Mouse (Mus musculus) intestine, postnatal 0 days (tissue): ENCODE measurements at regions not wholly inside any gene's neighbourhood (a gene's known extent, or its start where the extent isn't known, plus 50 kb on each side); places are given as distances from the start of the nearest gene placed in this dataset.

Source experiments
- ATAC-seq: fragments of 200-750 bp; cut with Nextera tagmentation; 2 replicates; pipeline ENCODE4 v1.8.0; 2017; ENCODE audit warnings: mild to moderate bottlenecking, moderate TSS enrichment, moderate library complexity
- H3K27ac ChIP-seq: fragments of 300-500 bp; sonication (generic); 2 replicates; pipeline ENCODE4 v1.5.1; 2014; ENCODE audit warnings: mild to moderate bottlenecking, low read depth, low read length, moderate library complexity
- H3K27me3 ChIP-seq: fragments of 300-500 bp; sonication (generic); replicated peaks from 2 replicates; pipeline ENCODE4 v1.6.1; 2014; ENCODE audit warnings: low read length, mixed read lengths; ENCODE audit not compliant: control insufficient read depth, insufficient read depth
- H3K36me3 ChIP-seq: fragments of 300-500 bp; sonication (generic); 2 replicates; pipeline ENCODE4 v1.6.1; 2014; ENCODE audit warnings: mild to moderate bottlenecking, moderate library complexity; ENCODE audit not compliant: control insufficient read depth, insufficient read depth
- H3K4me1 ChIP-seq: fragments of 300-500 bp; sonication (generic); replicated peaks from 2 replicates; pipeline ENCODE4 v1.6.1; 2014; ENCODE audit warnings: antibody characterized with exemption, low read length, mixed read lengths; ENCODE audit not compliant: control insufficient read depth, insufficient read depth
- H3K4me2 ChIP-seq: fragments of 300-500 bp; sonication (generic); replicated peaks from 2 replicates; pipeline ENCODE4 v1.6.1; 2014; ENCODE audit warnings: low read depth, mild to moderate bottlenecking, moderate library complexity
- H3K4me3 ChIP-seq: fragments of 300-500 bp; sonication (generic); 2 replicates; pipeline ENCODE4 v1.5.1; 2014; ENCODE audit warnings: low read depth, low read length
- H3K9ac ChIP-seq: fragments of 300-500 bp; sonication (generic); 2 replicates; pipeline ENCODE4 v1.6.1; 2014; ENCODE audit warnings: mild to moderate bottlenecking, low read depth, low read length
- H3K9me3 ChIP-seq: fragments of 300-500 bp; sonication (generic); 2 replicates; pipeline ENCODE4 v1.6.1; 2016; ENCODE audit warnings: mixed run types; ENCODE audit not compliant: control insufficient read depth
- CTCF ChIP-seq: sonication (generic); IDR thresholded peaks from 2 replicates; pipeline ENCODE4 v1.5.1; 2016; ENCODE audit warnings: low read depth, mild to moderate bottlenecking, control low read depth, antibody characterized with exemption, moderate library complexity
- WGBS: fragments of 180-500 bp; shearing (Covaris S2); extraction: QIAGEN DNeasy Blood & Tissue Kit; methylation state at CpG from one replicate; pipeline ENCODE4 v1.1.7; 2014; 5-methylcytosine and 5-hydroxymethylcytosine counted together

GRCm38 (mm10) chr3:147163540-147163939, 311.4 kb downstream of the Ttll7 start:
- Histone ChIP-seq H3K9me3 (no peaks in the 10 kb centered on the region), H3K27ac (no peak overlapping the region), H3K4me3 (no peak overlapping the region), H3K9ac (no peak overlapping the region), H3K4me1 (no peaks in the 10 kb centered on the region), H3K4me2 (no peak overlapping the region), H3K27me3 (no peaks in the 10 kb centered on the region), H3K36me3 (no peaks in the 10 kb centered on the region)
- no peak for ATAC-seq
- TF ChIP-seq CTCF, result no peak
- 80% methylated on average over 5 of the region's 5 CpGs for WGBS

GRCm38 (mm10) chr3:147164931-147165330, 312.8 kb downstream of the Ttll7 start:
- Histone ChIP-seq H3K36me3 (no peaks in the 10 kb centered on the region), H3K9me3 (no peaks in the 10 kb centered on the region), H3K4me2 (no peak overlapping the region), H3K4me3 (no peak overlapping the region), H3K27ac (no peak overlapping the region), H3K9ac (no peak overlapping the region), H3K4me1 (no peaks in the 10 kb centered on the region), H3K27me3 (no peaks in the 10 kb centered on the region)
- ATAC-seq, result no peak
- TF ChIP-seq CTCF, result no peak
- WGBS, result 77% methylated on average over 6 of the region's 6 CpGs

GRCm38 (mm10) chr3:147166555-147166954, 314.4 kb downstream of the Ttll7 start:
- Histone ChIP-seq H3K4me3 (no peak overlapping the region), H3K4me1 (no peaks in the 10 kb centered on the region), H3K36me3 (no peaks in the 10 kb centered on the region), H3K9me3 (no peaks in the 10 kb centered on the region), H3K27me3 (no peaks in the 10 kb centered on the region), H3K4me2 (no peak overlapping the region), H3K27ac (no peak overlapping the region), H3K9ac (no peak overlapping the region)
- no peak for ATAC-seq
- WGBS, result 75% methylated on average over 5 of the region's 5 CpGs
- TF ChIP-seq CTCF, result no peak

- no peak overlapping the region for H3K9ac ChIP-seq
- no peaks in the 10 kb centered on the region for H3K27me3 ChIP-seq
- TF ChIP-seq CTCF, result no peak
- H3K9me3 ChIP-seq, result no peaks in the 10 kb centered on the region
- H3K4me3 ChIP-seq, result no peak overlapping the region
- H3K4me1 ChIP-seq, result no peaks in the 10 kb centered on the region
- WGBS, result 72% methylated on average over 2 of the region's 2 CpGs
- H3K27ac ChIP-seq, result no peak overlapping the region
- H3K4me2 ChIP-seq, result no peak overlapping the region
- ATAC-seq, result no peak
- no peaks in the 10 kb centered on the region for H3K36me3 ChIP-seq
These were observed 317.0 kb downstream of the Ttll7 start for GRCm38 (mm10) chr3:147169215-147169614.

- Histone ChIP-seq H3K9ac (no peak overlapping the region), H3K27ac (no peak overlapping the region), H3K36me3 (no peaks in the 10 kb centered on the region), H3K9me3 (no peaks in the 10 kb centered on the region), H3K27me3 (no peaks in the 10 kb centered on the region), H3K4me2 (no peak overlapping the region), H3K4me1 (no peaks in the 10 kb centered on the region), H3K4me3 (no peak overlapping the region)
- no peak for TF ChIP-seq CTCF
- WGBS, result 68% methylated on average over 2 of the region's 2 CpGs
- ATAC-seq, result no peak
These were observed 317.9 kb downstream of the Ttll7 start for GRCm38 (mm10) chr3:147170106-147170505.

GRCm38 (mm10) chr3:147178746-147179145, 326.6 kb downstream of the Ttll7 start:
- TF ChIP-seq CTCF, result no peak
- no peak for ATAC-seq

GRCm38 (mm10) chr3:147180711-147181110, 328.5 kb downstream of the Ttll7 start:
- 61% methylated on average over 4 of the region's 4 CpGs for WGBS

More at GRCm38 (mm10) chr3:147178746-147179145, 326.6 kb downstream of the Ttll7 start:
- 0 out of 2 replicates have a peak, but pooled peaks cover 4% of the 10 kb centered on the region for H3K27me3 ChIP-seq
- H3K4me2 ChIP-seq, result no peak overlapping the region
- no peaks in the 10 kb centered on the region for H3K9me3 ChIP-seq
- no peaks in the 10 kb centered on the region for H3K4me1 ChIP-seq
- H3K4me3 ChIP-seq, result no peak overlapping the region
- no peaks in the 10 kb centered on the region for H3K36me3 ChIP-seq
- H3K9ac ChIP-seq, result no peak overlapping the region
- 84% methylated on average over 6 of the region's 6 CpGs for WGBS
- H3K27ac ChIP-seq, result no peak overlapping the region

More at GRCm38 (mm10) chr3:147180711-147181110, 328.5 kb downstream of the Ttll7 start:
- H3K27ac ChIP-seq, result no peak overlapping the region
- no peak for ATAC-seq
- H3K9me3 ChIP-seq, result no peaks in the 10 kb centered on the region
- H3K4me2 ChIP-seq, result no peak overlapping the region
- no peaks in the 10 kb centered on the region for H3K36me3 ChIP-seq
- H3K4me3 ChIP-seq, result no peak overlapping the region
- no peaks in the 10 kb centered on the region for H3K4me1 ChIP-seq
- H3K9ac ChIP-seq, result no peak overlapping the region
- H3K27me3 ChIP-seq, result 0 out of 2 replicates have a peak, but pooled peaks cover 4% of the 10 kb centered on the region
- no peak for TF ChIP-seq CTCF
